Mouse (Mus musculus) kidney, embryonic 16.5 days (tissue): ENCODE measurements around the gene Btbd11. TPM values are rescaled to one million over a fixed set of nuclear protein-coding genes. Genes with fewer than 3 reads are reported as not detected.
"Not testable (repeated sequence)": the region's sequence is repeated elsewhere in the genome, so short reads cannot be mapped to it uniquely, and the experiment has no call there.

Source experiments
- ATAC-seq: fragments of 200-750 bp; cut with Nextera tagmentation; 2 replicates; pipeline ENCODE4 v1.8.0; 2017; ENCODE audit warnings: moderate TSS enrichment; ENCODE audit not compliant: low FRiP score, low TSS enrichment
- H3K27ac ChIP-seq: fragments of 300-500 bp; sonication (generic); 2 replicates; pipeline ENCODE4 v1.5.1; 2014; ENCODE audit warnings: low read length
- H3K27me3 ChIP-seq: fragments of 300-500 bp; sonication (generic); 2 replicates; pipeline ENCODE4 v1.6.1; 2014; ENCODE audit warnings: low read length, control low read depth, mixed read lengths; ENCODE audit not compliant: insufficient read depth
- H3K36me3 ChIP-seq: fragments of 300-500 bp; sonication (generic); 2 replicates; pipeline ENCODE4 v1.6.1; 2014; ENCODE audit warnings: low read length, control low read depth, mixed read lengths; ENCODE audit not compliant: insufficient read depth
- H3K4me1 ChIP-seq: fragments of 300-500 bp; sonication (generic); 2 replicates; pipeline ENCODE4 v1.6.1; 2014; ENCODE audit warnings: low read length, control low read depth, mixed read lengths; ENCODE audit not compliant: insufficient read depth
- H3K4me2 ChIP-seq: fragments of 300-500 bp; sonication (generic); replicated peaks from 2 replicates; pipeline ENCODE4 v1.6.1; 2014; ENCODE audit warnings: low read depth, low read length
- H3K4me3 ChIP-seq: fragments of 300-500 bp; sonication (generic); 2 replicates; pipeline ENCODE4 v1.5.1; 2014; ENCODE audit warnings: mild to moderate bottlenecking, low read length
- H3K9ac ChIP-seq: fragments of 300-500 bp; sonication (generic); replicated peaks from 2 replicates; pipeline ENCODE4 v1.6.1; 2014; ENCODE audit warnings: low read length
- H3K9me3 ChIP-seq: fragments of 300-500 bp; sonication (generic); 2 replicates; pipeline ENCODE4 v1.6.1; 2016; ENCODE audit warnings: low read length, control low read depth
- WGBS: fragments of 180-500 bp; shearing (Covaris S2); extraction: QIAGEN DNeasy Blood & Tissue Kit; methylation state at CpG from one replicate; pipeline ENCODE4 v1.1.7; 2014; 5-methylcytosine and 5-hydroxymethylcytosine counted together
- polyA plus RNA-seq: library from polyadenylated mRNA; unstranded; fragments of >200 nt; fragmentation: Nextera tagmentation; extraction: Ambion mirVana; gene quantifications from 2 replicates; pipeline ENCODE4 v1.2.1, GENCODE M21; 2015

Gene Btbd11
- polyA plus RNA-seq, 1 experiment from 2014 or later, result 10.7 TPM

DNA sequence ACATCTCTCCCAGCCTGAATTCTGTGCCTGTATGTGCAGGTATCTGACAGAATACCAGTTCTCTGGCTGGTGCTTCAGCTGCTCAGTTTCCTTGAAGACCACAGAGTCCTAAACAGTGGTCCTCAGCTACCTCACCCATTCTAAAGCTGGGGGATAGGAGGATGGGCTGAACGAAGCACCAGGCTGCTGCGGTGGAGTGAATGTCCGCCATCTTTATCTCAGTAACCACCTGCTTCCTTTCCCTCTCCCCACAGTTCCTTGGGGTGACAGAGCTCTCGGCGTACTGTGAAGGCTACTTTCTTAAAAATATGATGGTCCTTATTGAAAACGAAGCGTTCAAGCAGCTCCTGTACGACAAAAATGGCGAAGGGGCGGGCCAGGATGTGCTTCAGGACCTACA lies 271.3 kb downstream of the Btbd11 start:
- peaks cover 4% of the 10 kb centered on the region; the same call in 1 of the 2 replicates for H3K4me1 ChIP-seq
- no peaks in the 10 kb centered on the region for H3K9me3 ChIP-seq
- no peak overlapping the region for H3K27ac ChIP-seq
- 90% methylated on average over 10 of the region's 10 CpGs for WGBS
- no peak overlapping the region for H3K9ac ChIP-seq
- no peak overlapping the region for H3K4me3 ChIP-seq
- no peaks in the 10 kb centered on the region for H3K36me3 ChIP-seq
- H3K27me3 ChIP-seq, result no peaks in the 10 kb centered on the region
- no peak for ATAC-seq
- no peak overlapping the region for H3K4me2 ChIP-seq

DNA sequence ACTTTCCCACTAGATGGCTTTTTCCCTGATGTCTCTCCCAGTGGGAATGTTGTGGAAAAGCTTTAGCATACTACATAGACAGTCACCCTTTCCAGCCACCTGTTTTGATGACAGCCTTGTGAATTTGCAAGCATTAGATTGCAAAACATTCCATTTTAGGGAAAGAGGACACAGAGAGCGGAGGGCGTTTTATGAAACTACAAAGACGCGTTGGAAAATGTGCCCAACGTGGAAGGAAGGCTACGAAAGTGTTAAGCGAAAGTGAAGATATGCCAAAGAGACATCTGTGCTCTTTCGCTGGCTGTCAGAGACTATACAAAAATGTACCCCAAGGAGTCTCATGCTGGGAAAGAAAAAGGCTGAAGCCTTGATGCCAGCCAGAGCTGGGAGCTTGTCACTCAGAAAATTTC lies 286.9 kb downstream of the Btbd11 start:
- ATAC-seq, result no peak
- Histone ChIP-seq H3K9ac (no peak overlapping the region), H3K36me3 (no peaks in the 10 kb centered on the region), H3K27me3 (no peaks in the 10 kb centered on the region), H3K4me2 (no peak overlapping the region), H3K4me1 (no peaks in the 10 kb centered on the region), H3K9me3 (no peaks in the 10 kb centered on the region; the same call in 1 of the 2 replicates), H3K4me3 (no peak overlapping the region), H3K27ac (no peak overlapping the region)
- WGBS, result 91% methylated on average over 8 of the region's 8 CpGs

DNA sequence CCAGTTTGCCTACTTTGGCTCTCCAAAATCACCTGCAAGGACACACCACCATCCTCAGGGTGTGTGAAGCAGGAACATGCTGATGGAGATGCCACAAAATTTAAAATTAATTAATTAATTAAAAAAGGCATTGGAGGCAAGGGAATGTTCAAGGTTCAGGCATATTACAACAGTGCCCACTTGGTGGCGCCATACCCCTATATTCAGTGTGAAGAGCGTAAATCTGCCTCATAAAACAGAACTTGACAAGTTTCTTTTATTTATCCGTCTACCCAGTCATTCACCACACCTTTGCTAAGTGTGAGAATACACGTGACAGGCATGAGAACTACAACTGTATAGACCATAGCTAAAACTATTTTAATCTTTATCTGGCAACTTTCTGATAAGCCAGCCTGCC lies 292.0 kb downstream of the Btbd11 start:
- no peak for ATAC-seq
- Histone ChIP-seq H3K27me3 (no peaks in the 10 kb centered on the region), H3K4me2 (no peak overlapping the region), H3K4me1 (no peaks in the 10 kb centered on the region), H3K4me3 (no peak overlapping the region), H3K27ac (no peak overlapping the region), H3K9ac (no peak overlapping the region), H3K9me3 (no peaks in the 10 kb centered on the region), H3K36me3 (no peaks in the 10 kb centered on the region)
- 22% methylated on average over 4 of the region's 4 CpGs for WGBS

DNA sequence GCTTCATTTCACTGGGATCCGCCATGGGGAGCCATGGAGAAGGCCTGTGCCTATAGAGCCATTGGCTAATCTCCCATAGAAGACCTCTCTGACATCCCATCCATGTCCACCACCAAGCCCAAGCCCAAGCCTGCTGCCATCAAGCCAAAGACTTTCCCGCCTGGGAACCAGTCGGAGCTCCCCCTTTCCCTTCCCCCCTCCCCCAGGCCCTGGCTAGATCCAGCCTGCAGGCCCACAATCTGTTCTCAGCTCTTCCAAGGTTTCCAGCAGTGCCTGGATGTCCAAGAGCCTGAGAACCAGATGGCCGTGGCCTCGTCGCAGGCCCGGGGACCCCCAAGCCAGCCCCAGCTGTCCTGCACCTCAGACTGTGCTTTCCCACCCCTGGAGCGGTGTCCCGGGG lies 295.8 kb downstream of the Btbd11 start:
- Histone ChIP-seq H3K36me3 (no peaks in the 10 kb centered on the region), H3K9me3 (no peaks in the 10 kb centered on the region), H3K4me1 (no peaks in the 10 kb centered on the region), H3K4me2 (no peak overlapping the region), H3K27me3 (no peaks in the 10 kb centered on the region), H3K27ac (no peak overlapping the region), H3K9ac (no peak overlapping the region), H3K4me3 (no peak overlapping the region)
- no peak for ATAC-seq
- WGBS, result 92% methylated on average over 9 of the region's 9 CpGs

DNA sequence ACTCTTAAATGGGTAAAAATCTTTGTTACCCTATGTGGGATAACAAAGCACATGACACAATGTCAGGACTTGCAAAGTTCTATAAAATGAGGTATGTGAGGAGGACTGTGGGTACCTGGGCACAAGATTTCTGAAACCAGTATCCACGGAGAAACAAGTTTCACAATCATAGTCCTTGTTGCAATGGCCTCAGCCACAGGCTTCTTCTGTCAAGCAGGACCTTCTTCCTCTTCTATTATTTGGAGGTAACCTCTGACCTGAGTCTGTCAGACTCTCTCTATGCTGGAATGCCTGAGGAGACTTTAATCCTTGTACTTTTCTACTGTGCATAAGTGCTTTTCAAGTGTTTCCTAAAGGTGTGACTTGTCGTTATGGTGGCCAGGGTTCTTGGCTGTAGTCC lies 307.8 kb downstream of the Btbd11 start:
- not testable (repeated sequence) for ATAC-seq, H3K36me3 ChIP-seq, H3K4me1 ChIP-seq, H3K27me3 ChIP-seq, H3K4me3 ChIP-seq, H3K9ac ChIP-seq, H3K27ac ChIP-seq, H3K9me3 ChIP-seq, H3K4me2 ChIP-seq
- WGBS, result 79% methylated on average over 2 of the region's 2 CpGs

DNA sequence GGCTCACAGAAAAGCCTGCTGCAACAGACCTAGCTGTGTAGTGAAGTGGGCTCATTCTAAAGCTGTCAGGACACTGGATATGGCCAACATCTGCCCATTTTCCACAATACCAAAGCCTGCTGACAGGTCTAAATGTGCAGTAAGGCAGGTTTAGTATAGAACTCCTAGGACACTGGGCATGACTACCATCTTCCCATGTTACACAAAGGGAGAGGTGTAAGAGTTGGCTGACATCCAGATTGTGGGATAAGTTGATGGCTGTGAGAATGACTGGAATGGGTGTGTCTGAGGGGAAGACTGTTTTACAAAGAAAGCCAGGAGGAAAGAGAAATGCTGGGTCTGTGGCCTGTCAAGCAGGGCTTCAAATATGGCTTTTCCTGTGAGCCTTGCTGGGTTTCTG lies 313.1 kb downstream of the Btbd11 start:
- H3K9ac ChIP-seq, result no peak overlapping the region
- no peaks in the 10 kb centered on the region for H3K9me3 ChIP-seq
- no peaks in the 10 kb centered on the region for H3K36me3 ChIP-seq
- H3K4me2 ChIP-seq, result no peak overlapping the region
- ATAC-seq, result no peak
- no peak overlapping the region for H3K4me3 ChIP-seq
- H3K27me3 ChIP-seq, result no peaks in the 10 kb centered on the region
- no peak overlapping the region for H3K27ac ChIP-seq
- no peaks in the 10 kb centered on the region for H3K4me1 ChIP-seq

DNA sequence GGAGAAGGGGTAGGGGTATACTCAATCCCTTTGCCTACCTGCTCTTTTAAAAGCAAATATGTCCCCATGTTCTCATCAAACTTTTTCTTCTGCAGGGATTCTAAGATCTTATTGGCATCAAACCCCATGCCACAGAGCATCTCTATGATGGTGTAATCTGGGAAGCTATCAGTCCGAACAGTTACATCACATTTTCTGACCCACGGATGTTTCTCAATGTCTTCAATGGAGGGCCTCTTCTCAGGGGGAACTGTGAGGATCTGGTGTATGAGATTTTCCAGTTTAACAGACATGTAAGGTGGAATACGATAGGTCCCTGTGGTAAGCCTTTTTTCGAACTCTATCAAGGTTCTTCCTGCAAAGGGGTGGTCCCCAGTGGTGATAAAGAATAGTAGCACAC lies 323.2 kb downstream of the Btbd11 start:
- not testable (repeated sequence) for ATAC-seq, H3K4me3 ChIP-seq, H3K4me2 ChIP-seq, H3K27ac ChIP-seq, H3K9ac ChIP-seq, H3K9me3 ChIP-seq, H3K36me3 ChIP-seq, H3K4me1 ChIP-seq, H3K27me3 ChIP-seq
- WGBS, result 80% methylated on average over 4 of the region's 4 CpGs

Other genes starting within 250 kb of the Btbd11 start
- gene Cry1, start 201.8 kb upstream of the Btbd11 start, polyA plus RNA-seq, result 27.8 and 29.0 TPM in 2 replicates